Mouse (Mus musculus): ENCODE results near the gene 2610001J05Rik.
A peak's percentile ranks its signal among the peaks of the same experiment; 100 is the strongest.

2610001J05Rik gene

GRCm38 (mm10) chr6:13837916-13838676 is 33.2 kb downstream of the 2610001J05Rik start:
- peak overlapping the region; percentile 80 for H3K4me3 ChIP-seq (replicated peaks; ENCODE audit: low read length)
- TF ChIP-seq POU5F1 (IDR thresholded peaks at IDR 0.05; ENCODE audit: borderline replicate concordance, low read length): no peak
- TF ChIP-seq CTCF (conservative IDR thresholded peaks at IDR 0.05; ENCODE audit: low read length): no peak
- TF ChIP-seq NANOG (IDR thresholded peaks at IDR 0.05; ENCODE audit: borderline replicate concordance, low read length): no peak
- no peaks in the 10 kb centered on the region for H3K36me3 ChIP-seq (ENCODE audit: insufficient read depth, low read length)
- peaks cover 13% of the 10 kb centered on the region for H3K4me1 ChIP-seq (replicated peaks; ENCODE audit: low read depth, low read length)
- H3K9me3 ChIP-seq (ENCODE audit: low read length): no peaks in the 10 kb centered on the region
- peaks cover 31% of the 10 kb centered on the region for H3K27me3 ChIP-seq (ENCODE audit: insufficient read depth, low read length)

GRCm38 (mm10) chr6:13836967-13837570 is 34.2 kb downstream of the 2610001J05Rik start:
- H3K9me3 ChIP-seq (ENCODE audit: low read length): no peaks in the 10 kb centered on the region
- TF ChIP-seq CTCF (conservative IDR thresholded peaks at IDR 0.05; ENCODE audit: low read length): no peak
- TF ChIP-seq POU5F1 (IDR thresholded peaks at IDR 0.05; ENCODE audit: borderline replicate concordance, low read length): no peak
- TF ChIP-seq NANOG (IDR thresholded peaks at IDR 0.05; ENCODE audit: borderline replicate concordance, low read length): no peak
- H3K4me3 ChIP-seq (replicated peaks; ENCODE audit: low read length): no peak overlapping the region
- no peaks in the 10 kb centered on the region for H3K36me3 ChIP-seq (ENCODE audit: insufficient read depth, low read length)
- H3K4me1 ChIP-seq (replicated peaks; ENCODE audit: low read depth, low read length): peaks cover 13% of the 10 kb centered on the region
- H3K27me3 ChIP-seq (ENCODE audit: insufficient read depth, low read length): peaks cover 31% of the 10 kb centered on the region

- no peaks in the 10 kb centered on the region for H3K36me3 ChIP-seq (ENCODE audit: insufficient read depth, low read length)
- peaks cover 31% of the 10 kb centered on the region for H3K27me3 ChIP-seq (ENCODE audit: insufficient read depth, low read length)
- no peaks in the 10 kb centered on the region for H3K9me3 ChIP-seq (ENCODE audit: low read length)
- H3K4me3 ChIP-seq (replicated peaks; ENCODE audit: low read length): no peak overlapping the region
- peaks cover 13% of the 10 kb centered on the region for H3K4me1 ChIP-seq (replicated peaks; ENCODE audit: low read depth, low read length)
- TF ChIP-seq POU5F1 (IDR thresholded peaks at IDR 0.05; ENCODE audit: borderline replicate concordance, low read length): no peak
- TF ChIP-seq CTCF (conservative IDR thresholded peaks at IDR 0.05; ENCODE audit: low read length): no peak
- no peak for TF ChIP-seq NANOG (IDR thresholded peaks at IDR 0.05; ENCODE audit: borderline replicate concordance, low read length)
Observed at GRCm38 (mm10) chr6:13835720-13836665, 35.3 kb downstream of the 2610001J05Rik start.

GRCm38 (mm10) chr6:13832770-13833169 is 38.5 kb downstream of the 2610001J05Rik start:
- H3K9me3 ChIP-seq (ENCODE audit: low read length): no peaks in the 10 kb centered on the region
- H3K36me3 ChIP-seq (ENCODE audit: insufficient read depth, low read length): no peaks in the 10 kb centered on the region
- H3K4me3 ChIP-seq (replicated peaks; ENCODE audit: low read length): no peak overlapping the region
- peaks cover 7% of the 10 kb centered on the region; the same call in 1 of the 2 replicates for H3K4me1 ChIP-seq (replicated peaks; ENCODE audit: low read depth, low read length)
- H3K27me3 ChIP-seq (ENCODE audit: insufficient read depth, low read length): peaks cover 18% of the 10 kb centered on the region
- TF ChIP-seq CTCF (conservative IDR thresholded peaks at IDR 0.05; ENCODE audit: low read length) (no peak), NANOG (IDR thresholded peaks at IDR 0.05; ENCODE audit: borderline replicate concordance, low read length) (no peak), POU5F1 (IDR thresholded peaks at IDR 0.05; ENCODE audit: borderline replicate concordance, low read length) (no peak)

GRCm38 (mm10) chr6:13828877-13829276 is 42.4 kb downstream of the 2610001J05Rik start:
- Histone ChIP-seq H3K36me3 (ENCODE audit: insufficient read depth, low read length) (no peaks in the 10 kb centered on the region), H3K4me3 (replicated peaks; ENCODE audit: low read length) (no peak overlapping the region), H3K4me1 (replicated peaks; ENCODE audit: low read depth, low read length) (no peaks in the 10 kb centered on the region), H3K9me3 (ENCODE audit: low read length) (no peaks in the 10 kb centered on the region), H3K27me3 (ENCODE audit: insufficient read depth, low read length) (no peaks in the 10 kb centered on the region)
- TF ChIP-seq CTCF (conservative IDR thresholded peaks at IDR 0.05; ENCODE audit: low read length) (no peak), POU5F1 (IDR thresholded peaks at IDR 0.05; ENCODE audit: borderline replicate concordance, low read length) (no peak)

All from E14TG2a.4 (cell line).